Mouse (Mus musculus): Measurements from ENCODE around the gene Vmn1r49. TPM values are rescaled to one million over a fixed set of nuclear protein-coding genes. Genes with fewer than 3 reads are reported as not detected.
"Not testable (repeated sequence)": the region's sequence is repeated elsewhere in the genome, so short reads cannot be mapped to it uniquely, and the experiment has no call there.

Gene Vmn1r49
- polyA plus RNA-seq (2011; ENCODE audit: insufficient read depth, insufficient read length, low replicate concordance, missing spikeins): not detected in 2 replicates

DNA sequence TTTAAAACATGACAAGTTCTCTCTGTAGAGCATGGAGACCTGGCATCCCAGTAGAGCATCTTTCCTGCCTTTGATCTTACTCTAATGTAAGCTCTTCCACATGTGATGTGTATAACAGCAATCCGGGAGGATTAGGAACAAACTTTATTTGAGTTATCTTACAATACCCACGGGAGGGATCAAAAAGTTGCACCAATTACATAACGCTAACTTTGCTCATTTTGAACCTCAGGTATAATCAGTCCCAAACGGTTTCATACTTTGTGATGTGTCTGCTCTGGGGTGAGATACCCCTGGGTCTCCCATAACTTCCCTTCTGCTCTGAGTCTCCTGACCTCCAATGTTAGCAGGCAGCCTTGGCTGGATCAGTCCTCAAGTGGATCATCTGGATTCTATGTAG is at the start of gene Vmn1r49:
Gene Vmn1r49, minus strand, starts transcription at position 101 of the 400 bp plus-strand sequence.
- H3K4me3 ChIP-seq (replicated peaks; ENCODE audit: control insufficient read depth, low read depth, low read length): no peak within 1 kb of the TSS
- no peak within 1 kb of the TSS for H3K27ac ChIP-seq (ENCODE audit: control insufficient read depth, insufficient read depth, low read depth, low read length, poor library complexity)
- WGBS: 78% methylated on average over 4 of the region's 4 CpGs
- TF ChIP-seq POLR2A (IDR thresholded peaks at IDR 0.05; ENCODE audit: borderline replicate concordance, control insufficient read depth, low read depth, low read length) (no peak), CTCF (IDR thresholded peaks at IDR 0.05; ENCODE audit: control insufficient read depth, insufficient read depth, low read length) (no peak)
- H3K4me1 ChIP-seq (ENCODE audit: control insufficient read depth, insufficient read depth, low read length): no peaks in the 10 kb centered on the region

GRCm38 (mm10) chr6:90122296-90122695 is 44.0 kb upstream of the Vmn1r49 start, which contains the start of gene Vmn1r51:
Gene Vmn1r51 (plus strand): TSS chr6:90122596.
- 79% methylated on average over 1 of the region's 1 CpGs for WGBS
- H3K4me1 ChIP-seq (ENCODE audit: control insufficient read depth, insufficient read depth, low read length); H3K27ac ChIP-seq (ENCODE audit: control insufficient read depth, insufficient read depth, low read depth, low read length, poor library complexity); H3K4me3 ChIP-seq (replicated peaks; ENCODE audit: control insufficient read depth, low read depth, low read length): not testable (repeated sequence)

GRCm38 (mm10) chr6:90101130-90101529 is 22.8 kb upstream of the Vmn1r49 start, which contains the start of gene Vmn1r50:
Gene Vmn1r50 (plus strand): TSS chr6:90101430.
- H3K27ac ChIP-seq (ENCODE audit: control insufficient read depth, insufficient read depth, low read depth, low read length, poor library complexity): no peak within 1 kb of the TSS
- TF ChIP-seq CTCF (IDR thresholded peaks at IDR 0.05; ENCODE audit: control insufficient read depth, insufficient read depth, low read length) (no peak), POLR2A (IDR thresholded peaks at IDR 0.05; ENCODE audit: borderline replicate concordance, control insufficient read depth, low read depth, low read length) (no peak)

GRCm38 (mm10) chr6:90100566-90100965 is 22.3 kb upstream of the Vmn1r49 start:
- TF ChIP-seq CTCF (IDR thresholded peaks at IDR 0.05; ENCODE audit: control insufficient read depth, insufficient read depth, low read length) (no peak), POLR2A (IDR thresholded peaks at IDR 0.05; ENCODE audit: borderline replicate concordance, control insufficient read depth, low read depth, low read length) (no peak)
- WGBS: 85% methylated on average over 2 of the region's 2 CpGs

More at GRCm38 (mm10) chr6:90101130-90101529, 22.8 kb upstream of the Vmn1r49 start, which contains the start of gene Vmn1r50:
- no peak within 1 kb of the TSS for H3K4me3 ChIP-seq (replicated peaks; ENCODE audit: control insufficient read depth, low read depth, low read length)
- H3K4me1 ChIP-seq (ENCODE audit: control insufficient read depth, insufficient read depth, low read length): no peaks in the 10 kb centered on the region
- WGBS: 44% methylated on average over 2 of the region's 2 CpGs

DNA sequence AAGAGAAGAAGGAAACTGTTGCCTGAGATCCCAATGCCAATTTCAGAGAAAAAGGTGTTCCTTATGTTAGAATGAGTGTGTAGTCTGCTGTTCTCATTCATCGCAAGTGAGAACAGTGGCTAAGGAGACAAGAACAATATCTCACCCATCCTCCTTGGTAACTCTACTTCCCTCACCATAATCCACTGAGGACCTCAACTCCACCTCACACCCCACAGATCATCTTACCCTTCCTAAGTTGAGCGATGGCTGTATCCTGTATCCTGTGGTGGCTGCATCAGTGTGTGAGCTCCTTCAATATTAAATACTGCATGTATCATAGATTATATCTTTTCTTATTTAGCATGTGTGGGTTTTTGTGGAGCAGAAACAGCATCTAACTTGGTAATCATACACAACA is 41.6 kb downstream of the Vmn1r49 start, which contains the start of gene Vmn1r48:
Gene Vmn1r48, minus strand, starts transcription at position 101 of the 400 bp plus-strand sequence.
- not testable (repeated sequence) for H3K4me1 ChIP-seq (ENCODE audit: control insufficient read depth, insufficient read depth, low read length); H3K27ac ChIP-seq (ENCODE audit: control insufficient read depth, insufficient read depth, low read depth, low read length, poor library complexity); H3K4me3 ChIP-seq (replicated peaks; ENCODE audit: control insufficient read depth, low read depth, low read length)
- no CpG with 5 or more reads among the region's 2 CpGs for WGBS

More at GRCm38 (mm10) chr6:90100566-90100965, 22.3 kb upstream of the Vmn1r49 start:
- Histone ChIP-seq H3K4me3 (replicated peaks; ENCODE audit: control insufficient read depth, low read depth, low read length) (no peak overlapping the region), H3K4me1 (ENCODE audit: control insufficient read depth, insufficient read depth, low read length) (no peaks in the 10 kb centered on the region), H3K27ac (ENCODE audit: control insufficient read depth, insufficient read depth, low read depth, low read length, poor library complexity) (no peak overlapping the region)

Other genes starting within 250 kb of the Vmn1r49 start
- gene Vmn1r42, start 202.1 kb downstream of the Vmn1r49 start, polyA plus RNA-seq (2011; ENCODE audit: insufficient read depth, insufficient read length, low replicate concordance, missing spikeins): not detected in 2 replicates
- gene Vmn1r43, start 202.1 kb downstream of the Vmn1r49 start, polyA plus RNA-seq (2011; ENCODE audit: insufficient read depth, insufficient read length, low replicate concordance, missing spikeins): not detected in 2 replicates
- not detected in 2 replicates for gene Vmn1r44, start 194.8 kb downstream of the Vmn1r49 start, polyA plus RNA-seq (2011; ENCODE audit: insufficient read depth, insufficient read length, low replicate concordance, missing spikeins)
- not detected in 2 replicates for gene Vmn1r45, start 137.9 kb downstream of the Vmn1r49 start, polyA plus RNA-seq (2011; ENCODE audit: insufficient read depth, insufficient read length, low replicate concordance, missing spikeins)
- not detected in 2 replicates for gene Vmn1r46, start 109.2 kb downstream of the Vmn1r49 start, polyA plus RNA-seq (2011; ENCODE audit: insufficient read depth, insufficient read length, low replicate concordance, missing spikeins)
- not detected in 2 replicates for gene Vmn1r47, start 62.4 kb downstream of the Vmn1r49 start, polyA plus RNA-seq (2011; ENCODE audit: insufficient read depth, insufficient read length, low replicate concordance, missing spikeins)
- not detected in 2 replicates for gene Vmn1r48, start 41.7 kb downstream of the Vmn1r49 start, polyA plus RNA-seq (2011; ENCODE audit: insufficient read depth, insufficient read length, low replicate concordance, missing spikeins)
- gene Vmn1r50, start 22.9 kb upstream of the Vmn1r49 start, polyA plus RNA-seq (2011; ENCODE audit: insufficient read depth, insufficient read length, low replicate concordance, missing spikeins): not detected in 2 replicates
- gene Vmn1r51, start 44.1 kb upstream of the Vmn1r49 start, polyA plus RNA-seq (2011; ENCODE audit: insufficient read depth, insufficient read length, low replicate concordance, missing spikeins): not detected in 2 replicates
- gene Vmn1r52, start 96.3 kb upstream of the Vmn1r49 start, polyA plus RNA-seq (2011; ENCODE audit: insufficient read depth, insufficient read length, low replicate concordance, missing spikeins): not detected in 2 replicates
- gene V1ra8, start 124.3 kb upstream of the Vmn1r49 start, polyA plus RNA-seq (2011; ENCODE audit: insufficient read depth, insufficient read length, low replicate concordance, missing spikeins): not detected in 2 replicates
- gene Vmn1r53, start 145.9 kb upstream of the Vmn1r49 start, polyA plus RNA-seq (2011; ENCODE audit: insufficient read depth, insufficient read length, low replicate concordance, missing spikeins): not detected in 2 replicates
- gene Vmn1r54, start 167.8 kb upstream of the Vmn1r49 start, polyA plus RNA-seq (2011; ENCODE audit: insufficient read depth, insufficient read length, low replicate concordance, missing spikeins): not detected in 2 replicates
- not detected in 2 replicates for gene BC048671, start 222.7 kb upstream of the Vmn1r49 start, polyA plus RNA-seq (2011; ENCODE audit: insufficient read depth, insufficient read length, low replicate concordance, missing spikeins)
- gene Chst13, start 246.7 kb upstream of the Vmn1r49 start, polyA plus RNA-seq (2011; ENCODE audit: insufficient read depth, insufficient read length, low replicate concordance, missing spikeins): 1.4 and 2.4 TPM in 2 replicates